Mouse (Mus musculus): ENCODE data around the gene Pip5kl1. TPM values are rescaled to one million over a fixed set of nuclear protein-coding genes. Genes with fewer than 3 reads are reported as not detected.

Pip5kl1 gene
- polyA plus RNA-seq, 1 experiment from 2014 or later, result not detected

DNA sequence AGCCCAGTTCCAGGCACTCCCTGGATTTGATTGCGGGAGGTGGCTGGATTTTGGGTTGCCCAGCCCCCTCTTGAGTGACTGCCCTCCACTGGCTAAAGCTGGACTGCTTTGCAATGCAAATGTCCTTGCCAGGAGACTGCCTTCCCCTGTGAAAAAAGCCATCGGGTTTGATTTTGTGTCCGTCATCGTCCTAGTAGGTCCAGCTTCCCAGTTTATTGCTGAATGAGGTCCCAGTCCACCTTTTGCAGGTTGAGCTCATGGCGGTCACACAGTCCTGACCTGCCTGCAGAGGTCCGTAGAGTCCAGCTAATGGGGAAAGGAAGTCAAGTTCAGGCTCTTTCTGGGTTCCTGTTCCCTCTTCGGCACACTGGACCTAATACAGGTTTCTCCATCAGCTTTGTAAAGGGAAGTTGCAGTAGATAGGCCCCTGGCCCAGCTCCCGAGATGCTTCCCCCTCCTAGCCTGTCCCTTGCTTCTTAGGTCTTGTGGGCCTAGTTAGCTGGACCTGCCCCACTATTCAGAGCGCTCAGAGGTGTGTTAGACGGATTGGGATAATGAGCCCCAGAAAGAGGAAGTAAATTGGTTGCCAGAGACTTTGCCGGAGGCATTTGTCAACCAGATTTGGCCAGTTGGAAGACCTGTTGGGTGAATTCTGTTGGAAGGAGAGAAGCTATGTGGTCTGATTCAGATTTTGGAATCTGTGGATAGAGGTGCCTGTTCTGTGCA is 37.8 kb upstream of the Pip5kl1 start:
- 6% methylated on average over 11 of the region's 11 CpGs for WGBS (ENCODE audit: insufficient replicate concordance)
- ATAC-seq (ENCODE audit: insufficient read depth), result no peak
- Histone ChIP-seq H3K9me3 (replicated peaks) (no peaks in the 10 kb centered on the region), H3K4me3 (replicated peaks) (peak overlapping the region; percentile 78), H3K27ac (replicated peaks) (peak overlapping the region; percentile 64), H3K4me2 (peak overlapping the region; percentile 100), H3K9ac (no peak overlapping the region), H3K27me3 (peaks cover 67% of the 10 kb centered on the region), H3K36me3 (replicated peaks) (no peaks in the 10 kb centered on the region), H3K4me1 (replicated peaks) (peaks cover 38% of the 10 kb centered on the region)

DNA sequence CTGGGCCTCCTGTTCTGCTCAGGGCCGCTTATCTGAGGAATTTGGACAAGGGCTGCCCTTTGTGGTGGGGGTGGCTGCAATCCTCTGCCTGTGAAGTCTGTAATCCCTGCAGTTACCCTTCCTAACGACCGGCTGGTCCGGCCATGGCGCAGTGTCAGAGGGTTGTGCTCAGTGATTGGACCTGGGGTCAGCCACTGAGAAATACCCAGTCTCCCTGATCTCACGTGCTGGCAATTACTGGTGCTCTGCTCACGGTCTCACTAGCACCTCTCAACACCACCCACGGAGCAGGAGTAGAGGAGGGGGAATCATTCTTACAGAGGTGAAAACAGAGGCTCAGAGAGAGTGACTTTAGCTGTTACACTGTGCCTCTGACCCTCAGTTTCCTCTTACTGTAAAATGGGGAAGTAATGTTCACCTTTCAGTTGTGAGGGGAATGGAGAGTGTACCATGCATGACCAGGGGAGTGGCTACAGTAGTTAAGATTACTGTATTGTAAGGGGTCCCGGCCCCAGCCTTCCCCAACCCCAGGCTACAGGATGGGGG is 37.2 kb upstream of the Pip5kl1 start:
- H3K9ac ChIP-seq, result no peak overlapping the region
- H3K4me3 ChIP-seq (replicated peaks), result peak overlapping the region; percentile 78
- peaks cover 67% of the 10 kb centered on the region for H3K27me3 ChIP-seq
- no peak for ATAC-seq (ENCODE audit: insufficient read depth)
- peaks cover 38% of the 10 kb centered on the region for H3K4me1 ChIP-seq (replicated peaks)
- H3K4me2 ChIP-seq, result peak overlapping the region; percentile 100
- no peaks in the 10 kb centered on the region for H3K36me3 ChIP-seq (replicated peaks)
- no peaks in the 10 kb centered on the region for H3K9me3 ChIP-seq (replicated peaks)
- 5% methylated on average over 9 of the region's 9 CpGs for WGBS (ENCODE audit: insufficient replicate concordance)
- peak overlapping the region; percentile 64 for H3K27ac ChIP-seq (replicated peaks)

- no peaks in the 10 kb centered on the region for H3K36me3 ChIP-seq (replicated peaks)
- ATAC-seq (ENCODE audit: insufficient read depth), result no peak
- no peak overlapping the region for H3K4me3 ChIP-seq (replicated peaks)
- H3K4me1 ChIP-seq (replicated peaks), result peaks cover 38% of the 10 kb centered on the region
- H3K27me3 ChIP-seq, result peaks cover 67% of the 10 kb centered on the region
- no peak overlapping the region for H3K27ac ChIP-seq (replicated peaks)
- WGBS (ENCODE audit: insufficient replicate concordance), result 75% methylated on average over 5 of the region's 5 CpGs
- H3K9me3 ChIP-seq (replicated peaks), result no peaks in the 10 kb centered on the region
- no peak overlapping the region for H3K9ac ChIP-seq
- H3K4me2 ChIP-seq, result peak overlapping the region; percentile 100
Observed at GRCm38 (mm10) chr2:32537941-32538340, 36.7 kb upstream of the Pip5kl1 start.

GRCm38 (mm10) chr2:32538461-32538860 is 36.1 kb upstream of the Pip5kl1 start:
- Histone ChIP-seq H3K36me3 (replicated peaks) (no peaks in the 10 kb centered on the region), H3K9me3 (replicated peaks) (no peaks in the 10 kb centered on the region), H3K4me3 (replicated peaks) (no peak overlapping the region), H3K9ac (no peak overlapping the region), H3K4me1 (replicated peaks) (peaks cover 38% of the 10 kb centered on the region), H3K4me2 (no peak overlapping the region), H3K27ac (replicated peaks) (no peak overlapping the region), H3K27me3 (peaks cover 63% of the 10 kb centered on the region)
- no peak for ATAC-seq (ENCODE audit: insufficient read depth)
- 53% methylated on average over 4 of the region's 4 CpGs for WGBS (ENCODE audit: insufficient replicate concordance)

DNA sequence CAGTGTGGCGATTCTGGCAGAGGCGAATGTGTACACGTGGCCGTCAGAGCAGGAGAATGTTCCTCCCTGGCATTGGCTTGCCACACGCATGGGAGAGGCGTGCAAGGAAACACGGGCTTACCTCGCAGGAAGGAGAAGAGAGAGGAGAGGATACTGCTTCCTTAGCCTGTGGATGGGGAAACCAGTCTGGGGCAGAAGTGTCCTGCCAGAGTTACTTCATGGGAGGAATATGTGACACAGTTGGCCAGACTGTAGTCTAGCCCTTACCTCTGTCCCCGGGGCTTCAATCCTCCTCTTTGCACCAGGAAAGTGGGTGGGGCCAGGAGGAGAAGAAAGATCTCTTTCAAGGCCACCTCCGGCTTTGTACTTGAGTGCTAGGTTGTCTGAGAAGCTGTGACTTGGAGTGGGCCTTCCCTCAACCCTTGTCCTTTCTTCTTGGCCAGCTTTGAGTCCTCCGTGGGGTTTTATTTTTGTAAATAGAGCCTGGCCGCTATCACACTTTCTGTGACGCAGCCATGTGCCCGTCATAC is 35.1 kb upstream of the Pip5kl1 start:
- Histone ChIP-seq H3K36me3 (replicated peaks) (no peaks in the 10 kb centered on the region), H3K9ac (no peak overlapping the region), H3K4me1 (replicated peaks) (peaks cover 32% of the 10 kb centered on the region), H3K9me3 (replicated peaks) (no peaks in the 10 kb centered on the region), H3K4me3 (replicated peaks) (no peak overlapping the region), H3K27me3 (peaks cover 53% of the 10 kb centered on the region), H3K4me2 (no peak overlapping the region), H3K27ac (replicated peaks) (no peak overlapping the region)
- 64% methylated on average over 14 of the region's 14 CpGs for WGBS (ENCODE audit: insufficient replicate concordance)
- ATAC-seq (ENCODE audit: insufficient read depth), result no peak

DNA sequence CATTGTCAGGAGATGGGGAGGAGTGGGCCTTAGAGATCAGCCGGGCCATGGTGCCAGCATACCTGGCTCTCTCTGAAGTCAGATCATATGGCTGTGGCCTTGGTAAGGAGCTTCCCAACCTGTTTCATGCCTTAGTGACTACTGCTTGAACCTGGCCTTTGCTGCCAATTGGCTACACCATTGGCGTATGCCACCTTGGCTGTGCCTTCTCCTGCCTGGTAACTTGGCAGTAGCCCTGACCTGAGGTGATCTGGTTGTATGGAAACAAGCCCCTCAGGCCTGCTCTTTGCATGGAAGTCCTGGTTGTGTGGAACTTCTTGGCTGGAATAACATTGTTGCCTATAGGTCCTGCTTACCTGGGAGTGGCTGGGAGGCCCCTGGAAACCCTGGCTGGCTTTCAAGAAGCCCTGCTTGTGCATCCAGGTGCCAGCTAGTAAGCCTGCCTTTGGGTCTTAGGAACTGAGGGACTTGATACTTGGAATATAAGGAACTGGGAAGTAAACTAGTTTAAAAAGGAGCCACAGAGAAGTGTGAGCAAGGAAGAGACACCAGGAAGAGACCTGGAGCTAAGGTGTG is 33.2 kb upstream of the Pip5kl1 start:
- Histone ChIP-seq H3K27me3 (peaks cover 39% of the 10 kb centered on the region), H3K27ac (replicated peaks) (no peak overlapping the region), H3K4me3 (replicated peaks) (no peak overlapping the region), H3K9ac (no peak overlapping the region), H3K9me3 (replicated peaks) (no peaks in the 10 kb centered on the region), H3K4me1 (replicated peaks) (peaks cover 15% of the 10 kb centered on the region), H3K4me2 (no peak overlapping the region), H3K36me3 (replicated peaks) (no peaks in the 10 kb centered on the region)
- 56% methylated on average over 2 of the region's 2 CpGs for WGBS (ENCODE audit: insufficient replicate concordance)
- ATAC-seq (ENCODE audit: insufficient read depth), result no peak

GRCm38 (mm10) chr2:32541986-32542573 is 32.5 kb upstream of the Pip5kl1 start:
- H3K27me3 ChIP-seq, result peaks cover 32% of the 10 kb centered on the region
- no peak overlapping the region for H3K27ac ChIP-seq (replicated peaks)
- no peaks in the 10 kb centered on the region for H3K36me3 ChIP-seq (replicated peaks)
- H3K4me3 ChIP-seq (replicated peaks), result no peak overlapping the region
- H3K4me2 ChIP-seq, result no peak overlapping the region
- no peak overlapping the region for H3K9ac ChIP-seq
- peaks cover 8% of the 10 kb centered on the region for H3K4me1 ChIP-seq (replicated peaks)
- ATAC-seq (ENCODE audit: insufficient read depth), result no peak
- 23% methylated on average over 4 of the region's 4 CpGs for WGBS (ENCODE audit: insufficient replicate concordance)
- H3K9me3 ChIP-seq (replicated peaks), result no peaks in the 10 kb centered on the region

DNA sequence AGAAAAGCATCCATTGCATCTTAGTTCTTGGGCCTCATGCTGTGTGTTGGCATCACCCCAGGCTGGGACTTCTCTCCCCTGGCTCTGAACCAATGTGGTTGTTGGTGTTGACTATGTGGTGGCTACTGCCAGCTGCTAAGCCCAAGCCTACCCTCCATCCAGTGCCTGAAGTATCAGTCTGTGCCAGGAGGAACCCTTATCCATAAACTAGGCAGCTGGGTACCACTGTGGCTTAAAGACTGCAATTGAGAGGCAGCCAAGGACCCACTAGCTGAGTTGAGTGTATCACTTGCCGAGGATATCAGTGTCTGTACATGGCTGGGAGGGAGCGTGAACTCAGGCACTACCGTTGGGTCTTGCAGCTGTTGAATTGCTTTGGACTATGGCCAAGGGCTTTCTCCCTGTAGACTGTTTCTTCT is 31.6 kb upstream of the Pip5kl1 start:
- ATAC-seq (ENCODE audit: insufficient read depth), result no peak

DNA sequence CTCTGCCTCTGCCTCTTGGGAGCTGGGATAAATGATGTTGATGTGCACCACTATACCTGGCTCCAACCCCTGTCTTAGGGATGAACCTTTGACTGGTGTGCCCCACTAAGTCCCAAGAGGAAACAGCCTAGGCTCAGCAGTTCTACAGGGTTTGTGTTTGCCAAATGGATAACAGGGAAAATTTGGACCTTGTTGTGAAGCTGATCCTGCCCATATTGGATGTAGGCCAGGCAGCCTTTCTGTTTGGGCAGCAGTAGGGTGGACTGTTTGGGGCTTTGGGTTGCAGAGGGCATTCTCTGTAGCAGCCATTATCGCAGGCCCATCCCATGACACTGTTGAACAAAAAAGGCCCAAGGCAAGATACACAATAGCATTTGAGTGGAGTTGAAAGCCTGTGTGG is 27.6 kb upstream of the Pip5kl1 start:
- WGBS (ENCODE audit: insufficient replicate concordance), result 70% methylated on average over 1 of the region's 1 CpGs
- ATAC-seq (ENCODE audit: insufficient read depth), result no peak
- H3K9me3 ChIP-seq (replicated peaks), result no peaks in the 10 kb centered on the region
- no peak overlapping the region for H3K4me2 ChIP-seq
- no peak overlapping the region for H3K4me3 ChIP-seq (replicated peaks)
- H3K36me3 ChIP-seq (replicated peaks), result no peaks in the 10 kb centered on the region
- no peak overlapping the region for H3K27ac ChIP-seq (replicated peaks)
- H3K9ac ChIP-seq, result no peak overlapping the region
- H3K4me1 ChIP-seq (replicated peaks), result peaks cover 5% of the 10 kb centered on the region
- no peaks in the 10 kb centered on the region for H3K27me3 ChIP-seq

More for the DNA sequence above, 31.6 kb upstream of the Pip5kl1 start:
- Histone ChIP-seq H3K4me3 (replicated peaks) (no peak overlapping the region), H3K4me2 (no peak overlapping the region), H3K27ac (replicated peaks) (no peak overlapping the region), H3K36me3 (replicated peaks) (no peaks in the 10 kb centered on the region), H3K9ac (no peak overlapping the region), H3K27me3 (peaks cover 23% of the 10 kb centered on the region), H3K4me1 (replicated peaks) (peaks cover 3% of the 10 kb centered on the region), H3K9me3 (replicated peaks) (no peaks in the 10 kb centered on the region)
- WGBS (ENCODE audit: insufficient replicate concordance), result 67% methylated on average over 3 of the region's 3 CpGs

DNA sequence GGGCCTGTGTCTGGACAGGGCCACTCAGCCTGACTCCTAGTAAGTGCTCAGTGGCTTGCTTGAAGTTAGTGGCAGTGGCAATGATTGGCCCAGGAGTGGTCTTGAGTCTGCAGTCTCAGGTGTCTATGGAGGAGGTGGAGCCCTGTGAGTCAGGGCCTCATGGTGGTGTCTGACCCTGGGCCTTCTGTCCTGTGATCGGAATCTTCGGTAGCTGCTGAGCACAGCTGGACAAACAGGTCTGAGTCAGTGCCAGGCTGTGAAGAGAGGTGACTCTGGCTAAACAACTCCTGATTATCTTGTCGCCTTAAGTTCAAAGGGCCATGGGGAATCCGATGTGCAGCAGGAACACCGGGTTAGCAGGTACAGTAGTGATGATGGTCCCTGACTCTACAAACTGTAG is 27.2 kb upstream of the Pip5kl1 start:
- Histone ChIP-seq H3K4me2 (no peak overlapping the region), H3K4me1 (replicated peaks) (peaks cover 5% of the 10 kb centered on the region), H3K9ac (no peak overlapping the region), H3K36me3 (replicated peaks) (no peaks in the 10 kb centered on the region), H3K4me3 (replicated peaks) (no peak overlapping the region), H3K9me3 (replicated peaks) (no peaks in the 10 kb centered on the region), H3K27ac (replicated peaks) (no peak overlapping the region), H3K27me3 (no peaks in the 10 kb centered on the region)
- 70% methylated on average over 5 of the region's 5 CpGs for WGBS (ENCODE audit: insufficient replicate concordance)
- ATAC-seq (ENCODE audit: insufficient read depth), result no peak
